Mouse (Mus musculus): ENCODE results near the gene Zbtb16. TPM values are rescaled to one million over a fixed set of nuclear protein-coding genes. Genes with fewer than 3 reads are reported as not detected.

Zbtb16 gene
- total RNA-seq, 1 experiment, result 0.36 TPM

DNA sequence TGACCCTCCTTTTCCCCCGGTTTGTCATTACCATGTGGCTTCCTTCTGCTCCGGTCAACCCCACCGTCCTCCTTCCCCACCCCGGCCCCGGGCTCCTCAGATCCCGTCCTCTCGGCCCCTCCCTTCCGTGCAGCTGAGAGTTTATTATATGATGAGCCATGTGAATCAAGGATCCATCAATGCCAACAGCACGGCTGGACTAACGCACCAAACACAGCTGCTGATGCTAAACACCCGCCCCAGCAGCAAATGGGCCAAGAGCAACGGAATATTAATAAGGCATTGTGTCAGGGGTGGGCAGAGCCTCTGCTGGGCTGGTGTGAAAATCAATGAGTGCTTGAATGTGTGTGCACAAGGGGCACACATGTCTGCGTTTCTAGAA is 173.0 kb downstream of the Zbtb16 start:
- DNase-seq (ENCODE audit: low read depth, low spot score), result no peak
- Histone ChIP-seq H3K9me3 (ENCODE audit: control insufficient read depth, insufficient read depth, low read depth, low read length) (no peaks in the 10 kb centered on the region), H3K4me3 (ENCODE audit: insufficient read depth in 1 of 2, low read depth in 1 of 2, low read length in 2 of 2, poor library complexity in 1 of 2, severe bottlenecking in 1 of 2) (no peak overlapping the region), H3K27ac (ENCODE audit: insufficient read depth, low read depth, low read length, poor library complexity, severe bottlenecking) (no peak overlapping the region), H3K36me3 (ENCODE audit: control insufficient read depth, insufficient read depth, low read length, poor library complexity, severe bottlenecking) (no peaks in the 10 kb centered on the region), H3K4me1 (ENCODE audit: control insufficient read depth in 2 of 2, insufficient read depth in 2 of 2, low read length in 2 of 2, poor library complexity in 1 of 2) (no peaks in the 10 kb centered on the region), H3K9ac (ENCODE audit: insufficient read depth, low read depth, low read length, poor library complexity, severe bottlenecking) (no peak overlapping the region)
- in situ Hi-C loops (cut with MboI; ENCODE audit: low sequenced_read_pairs in 2 of 2, unreplicated experiment in 2 of 2), result loop anchor here (10.0 to 25.0 kb wide), 2 partner anchors 299 to 302 kb away; partner anchors contain the start of gene Htr3b (in 2 of the 2)
- no peak for TF ChIP-seq ZC3H11A (IDR thresholded peaks at IDR 0.05; ENCODE audit: borderline replicate concordance, low read depth, low read length)

DNA sequence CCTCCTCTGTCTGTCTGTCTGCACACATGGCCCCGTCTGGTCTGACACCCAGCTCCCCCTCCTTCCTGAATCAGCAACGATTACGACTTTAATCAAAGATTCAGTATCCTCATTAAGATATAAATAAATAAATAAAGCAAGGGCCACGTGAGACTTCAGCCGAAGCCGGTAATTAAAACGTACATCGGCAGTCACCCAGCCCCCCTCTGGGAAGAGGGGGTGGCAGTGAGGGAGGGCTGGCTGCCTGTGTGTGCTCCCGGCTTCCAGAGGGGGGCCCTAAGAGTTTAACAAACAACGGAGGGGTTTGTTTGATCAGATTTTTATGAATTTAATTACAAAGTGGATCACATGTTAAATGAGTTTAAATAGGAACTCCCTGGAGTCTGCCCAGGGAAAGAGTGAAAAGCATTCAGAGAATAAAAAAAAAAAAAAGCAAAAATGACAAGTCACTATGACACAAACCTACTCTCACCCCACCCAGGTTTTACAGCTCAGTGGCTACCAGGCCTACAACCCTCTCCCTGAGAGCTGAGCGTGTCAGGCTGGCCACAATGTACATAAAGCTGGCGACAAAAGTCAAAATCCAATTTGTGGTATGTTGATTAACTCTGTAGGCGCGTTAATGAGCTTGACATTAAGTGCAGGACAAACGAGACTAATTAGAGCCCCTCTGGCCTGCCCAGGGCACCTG is 173.5 kb downstream of the Zbtb16 start:
- Histone ChIP-seq H3K36me3 (ENCODE audit: control insufficient read depth, insufficient read depth, low read length, poor library complexity, severe bottlenecking) (no peaks in the 10 kb centered on the region), H3K27ac (ENCODE audit: insufficient read depth, low read depth, low read length, poor library complexity, severe bottlenecking) (no peak overlapping the region; the same call in 1 of the 2 replicates), H3K4me1 (ENCODE audit: control insufficient read depth in 2 of 2, insufficient read depth in 2 of 2, low read length in 2 of 2, poor library complexity in 1 of 2) (no peaks in the 10 kb centered on the region), H3K9me3 (ENCODE audit: control insufficient read depth, insufficient read depth, low read depth, low read length) (no peaks in the 10 kb centered on the region), H3K9ac (ENCODE audit: insufficient read depth, low read depth, low read length, poor library complexity, severe bottlenecking) (no peak overlapping the region), H3K4me3 (ENCODE audit: insufficient read depth in 1 of 2, low read depth in 1 of 2, low read length in 2 of 2, poor library complexity in 1 of 2, severe bottlenecking in 1 of 2) (no peak overlapping the region)
- in situ Hi-C loops (cut with MboI; ENCODE audit: low sequenced_read_pairs in 2 of 2, unreplicated experiment in 2 of 2), result loop anchor here (10.0 to 25.0 kb wide), 2 partner anchors 300 to 302 kb away; partner anchors contain the start of gene Htr3b (in 2 of the 2)
- TF ChIP-seq ZC3H11A (IDR thresholded peaks at IDR 0.05; ENCODE audit: borderline replicate concordance, low read depth, low read length), result no peak
- no peak for TF ChIP-seq CHD2 (IDR thresholded peaks at IDR 0.05; ENCODE audit: low read depth, low read length)
- no peak for TF ChIP-seq HCFC1 (IDR thresholded peaks at IDR 0.05; ENCODE audit: borderline replicate concordance, insufficient read depth, low read length)
- TF ChIP-seq ZNF384 (IDR thresholded peaks at IDR 0.05; ENCODE audit: low read depth, low read length), result no peak
- no peak for TF ChIP-seq MAFK (IDR thresholded peaks at IDR 0.05; ENCODE audit: insufficient read depth, low read depth, low read length)
- DNase-seq (ENCODE audit: low read depth, low spot score), result no peak

DNA sequence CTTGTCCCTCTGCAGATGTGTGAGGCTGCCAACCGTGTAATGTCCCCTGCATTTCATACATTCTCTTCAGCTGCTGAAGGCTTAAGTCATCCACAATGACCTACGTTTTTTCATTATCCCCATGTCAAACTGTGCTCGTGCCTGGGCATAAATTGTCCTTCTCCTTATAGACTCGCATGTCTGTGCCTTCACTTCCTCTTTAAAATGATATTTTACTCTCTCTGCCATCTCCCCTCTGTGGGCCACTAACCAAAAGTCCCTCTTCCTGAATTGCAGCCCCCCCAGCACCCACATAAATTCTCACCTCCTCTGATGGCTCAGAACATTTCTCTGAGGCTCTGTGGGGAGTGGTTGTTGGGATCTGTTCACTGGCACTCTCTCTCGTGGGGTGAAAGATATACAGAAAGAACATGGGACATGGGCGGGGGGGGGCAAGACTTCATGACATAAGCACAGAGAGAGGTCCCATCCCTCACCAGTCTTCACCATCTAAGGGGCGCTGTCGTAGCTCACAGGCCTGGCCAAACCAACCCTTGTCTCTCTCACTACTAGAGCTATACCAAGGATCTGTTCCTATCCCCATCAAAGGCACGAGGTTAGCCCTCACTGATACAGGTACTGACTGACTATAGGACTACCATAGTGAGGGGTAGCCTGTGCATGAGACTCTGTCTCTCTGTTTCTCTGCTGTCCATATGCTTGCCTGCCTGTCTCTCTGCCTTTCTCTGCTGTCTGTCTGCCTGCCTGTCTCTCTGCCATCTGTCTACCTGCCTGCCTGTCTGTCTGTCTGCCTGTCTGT is 174.6 kb downstream of the Zbtb16 start:
- Histone ChIP-seq H3K4me1 (ENCODE audit: control insufficient read depth in 2 of 2, insufficient read depth in 2 of 2, low read length in 2 of 2, poor library complexity in 1 of 2) (no peaks in the 10 kb centered on the region), H3K4me3 (ENCODE audit: insufficient read depth in 1 of 2, low read depth in 1 of 2, low read length in 2 of 2, poor library complexity in 1 of 2, severe bottlenecking in 1 of 2) (no peak overlapping the region), H3K9me3 (ENCODE audit: control insufficient read depth, insufficient read depth, low read depth, low read length) (no peaks in the 10 kb centered on the region), H3K27ac (ENCODE audit: insufficient read depth, low read depth, low read length, poor library complexity, severe bottlenecking) (no peak overlapping the region), H3K36me3 (ENCODE audit: control insufficient read depth, insufficient read depth, low read length, poor library complexity, severe bottlenecking) (no peaks in the 10 kb centered on the region), H3K9ac (ENCODE audit: insufficient read depth, low read depth, low read length, poor library complexity, severe bottlenecking) (no peak overlapping the region)
- in situ Hi-C loops (cut with MboI; ENCODE audit: low sequenced_read_pairs in 2 of 2, unreplicated experiment in 2 of 2), result loop anchor here (10.0 to 25.0 kb wide), 2 partner anchors 301 to 303 kb away; partner anchors contain the start of gene Htr3b (in 2 of the 2)
- DNase-seq (ENCODE audit: low read depth, low spot score), result no peak
- TF ChIP-seq HCFC1 (IDR thresholded peaks at IDR 0.05; ENCODE audit: borderline replicate concordance, insufficient read depth, low read length) (no peak), CHD2 (IDR thresholded peaks at IDR 0.05; ENCODE audit: low read depth, low read length) (no peak), ZNF384 (IDR thresholded peaks at IDR 0.05; ENCODE audit: low read depth, low read length) (no peak), MAFK (IDR thresholded peaks at IDR 0.05; ENCODE audit: insufficient read depth, low read depth, low read length) (no peak), ZC3H11A (IDR thresholded peaks at IDR 0.05; ENCODE audit: borderline replicate concordance, low read depth, low read length) (no peak)

DNA sequence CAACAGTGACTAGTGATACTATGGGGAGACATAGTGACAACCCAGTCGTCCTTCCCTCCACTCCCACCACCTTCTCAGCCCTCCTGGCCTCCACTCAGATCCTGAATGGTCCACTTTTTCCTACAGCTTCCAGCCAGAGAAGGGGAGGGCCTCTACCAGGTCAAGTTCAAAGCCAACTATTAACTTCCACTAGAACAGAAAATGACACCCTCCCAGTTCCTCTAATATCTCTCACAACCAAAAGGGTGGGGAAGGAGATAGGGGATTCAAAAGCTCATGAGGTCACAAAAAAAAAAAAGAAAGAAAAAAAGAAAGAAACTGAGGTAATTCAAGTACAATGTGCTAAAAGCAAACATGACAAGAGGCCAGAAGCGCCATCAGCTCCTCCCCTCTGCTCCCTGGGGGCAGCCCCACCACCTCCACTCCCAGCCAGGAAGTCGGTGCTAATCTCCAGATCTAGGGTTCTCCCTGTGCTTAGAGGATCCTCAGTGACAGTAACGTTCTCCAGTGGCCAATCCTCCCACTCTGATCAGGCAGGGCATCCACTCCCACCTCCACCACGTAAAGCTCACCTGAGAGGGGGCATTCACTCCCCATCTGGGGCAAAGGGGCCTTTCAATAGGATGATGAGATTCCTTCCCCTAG is 180.4 kb downstream of the Zbtb16 start:
- no peaks in the 10 kb centered on the region for H3K9me3 ChIP-seq (ENCODE audit: control insufficient read depth, insufficient read depth, low read depth, low read length)
- in situ Hi-C loops (cut with MboI; ENCODE audit: low sequenced_read_pairs in 2 of 2, unreplicated experiment in 2 of 2), result loop anchor here in 1 of 2 experiments (25.0 kb wide), 1 partner anchor 307 kb away; the partner anchor contains the start of gene Htr3b
- TF ChIP-seq ZC3H11A (IDR thresholded peaks at IDR 0.05; ENCODE audit: borderline replicate concordance, low read depth, low read length) (no peak), ZNF384 (IDR thresholded peaks at IDR 0.05; ENCODE audit: low read depth, low read length) (no peak), CHD2 (IDR thresholded peaks at IDR 0.05; ENCODE audit: low read depth, low read length) (no peak), MAFK (IDR thresholded peaks at IDR 0.05; ENCODE audit: insufficient read depth, low read depth, low read length) (no peak), HCFC1 (IDR thresholded peaks at IDR 0.05; ENCODE audit: borderline replicate concordance, insufficient read depth, low read length) (no peak)
- H3K4me3 ChIP-seq (ENCODE audit: insufficient read depth in 1 of 2, low read depth in 1 of 2, low read length in 2 of 2, poor library complexity in 1 of 2, severe bottlenecking in 1 of 2), result no peak overlapping the region
- no peak overlapping the region for H3K9ac ChIP-seq (ENCODE audit: insufficient read depth, low read depth, low read length, poor library complexity, severe bottlenecking)
- DNase-seq (ENCODE audit: low read depth, low spot score), result no peak
- no peaks in the 10 kb centered on the region for H3K36me3 ChIP-seq (ENCODE audit: control insufficient read depth, insufficient read depth, low read length, poor library complexity, severe bottlenecking)
- peaks cover 0 to 3% of the 10 kb centered on the region in 2 experiments; a peak in 1 of 4 replicates for H3K4me1 ChIP-seq (ENCODE audit: control insufficient read depth in 2 of 2, insufficient read depth in 2 of 2, low read length in 2 of 2, poor library complexity in 1 of 2)
- no peak overlapping the region for H3K27ac ChIP-seq (ENCODE audit: insufficient read depth, low read depth, low read length, poor library complexity, severe bottlenecking)
